Mouse (Mus musculus): ENCODE data around the gene Susd3. TPM values are rescaled to one million over a fixed set of nuclear protein-coding genes. Genes with fewer than 3 reads are reported as not detected.

Gene Susd3
- polyA plus RNA-seq, 1 experiment from 2014 or later, result 34.5 TPM

- no peaks in the 10 kb centered on the region for H3K9me3 ChIP-seq (ENCODE audit: low read length)
- H3K27ac ChIP-seq (ENCODE audit: low read length), result peak overlapping the region; percentile 51
- H3K36me3 ChIP-seq (ENCODE audit: insufficient read depth, low read length), result no peaks in the 10 kb centered on the region
- ATAC-seq (ENCODE audit: low FRiP score, low TSS enrichment), result peak; percentile 73
- H3K27me3 ChIP-seq (ENCODE audit: insufficient read depth, low read length), result no peaks in the 10 kb centered on the region
- H3K9ac ChIP-seq (replicated peaks; ENCODE audit: low read length), result peak overlapping the region; percentile 81
- H3K4me2 ChIP-seq (replicated peaks; ENCODE audit: low read depth, low read length), result peak overlapping the region; percentile 57
- H3K4me1 ChIP-seq (ENCODE audit: insufficient read depth, low read length), result peaks cover 22% of the 10 kb centered on the region
- H3K4me3 ChIP-seq (ENCODE audit: low read length), result peak overlapping the region; percentile 81
- 3% methylated on average over 17 of the region's 17 CpGs for WGBS
Observed at GRCm38 (mm10) chr13:49216220-49216552, 32.3 kb downstream of the Susd3 start.

GRCm38 (mm10) chr13:49215504-49216219, 32.8 kb downstream of the Susd3 start, which contains the start of gene Card19:
TSS of gene Card19 (minus strand) at chr13:49216037.
- Histone ChIP-seq H3K9me3 (ENCODE audit: low read length) (no peaks in the 10 kb centered on the region), H3K4me2 (replicated peaks; ENCODE audit: low read depth, low read length) (peak within 1 kb of the TSS; percentile 57), H3K36me3 (ENCODE audit: insufficient read depth, low read length) (no peaks in the 10 kb centered on the region), H3K9ac (replicated peaks; ENCODE audit: low read length) (peak within 1 kb of the TSS; percentile 81), H3K4me3 (ENCODE audit: low read length) (peak within 1 kb of the TSS; percentile 81), H3K27ac (ENCODE audit: low read length) (peak within 1 kb of the TSS; percentile 54), H3K27me3 (ENCODE audit: insufficient read depth, low read length) (no peaks in the 10 kb centered on the region), H3K4me1 (ENCODE audit: insufficient read depth, low read length) (peaks cover 22% of the 10 kb centered on the region)
- peak; percentile 92 for ATAC-seq (ENCODE audit: low FRiP score, low TSS enrichment)
- under 1% methylated on average over 54 of the region's 78 CpGs for WGBS

GRCm38 (mm10) chr13:49215128-49215503, 33.4 kb downstream of the Susd3 start:
- peak overlapping the region; percentile 81 for H3K4me3 ChIP-seq (ENCODE audit: low read length)
- peak overlapping the region; percentile 57 for H3K4me2 ChIP-seq (replicated peaks; ENCODE audit: low read depth, low read length)
- no peaks in the 10 kb centered on the region for H3K36me3 ChIP-seq (ENCODE audit: insufficient read depth, low read length)
- H3K9ac ChIP-seq (replicated peaks; ENCODE audit: low read length), result peak overlapping the region; percentile 81
- H3K4me1 ChIP-seq (ENCODE audit: insufficient read depth, low read length), result peaks cover 22% of the 10 kb centered on the region
- ATAC-seq (ENCODE audit: low FRiP score, low TSS enrichment), result no peak
- no peaks in the 10 kb centered on the region for H3K27me3 ChIP-seq (ENCODE audit: insufficient read depth, low read length)
- 10% methylated on average over 5 of the region's 5 CpGs for WGBS
- no peaks in the 10 kb centered on the region for H3K9me3 ChIP-seq (ENCODE audit: low read length)
- H3K27ac ChIP-seq (ENCODE audit: low read length), result no peak overlapping the region

- H3K27ac ChIP-seq (ENCODE audit: low read length), result no peak overlapping the region
- H3K27me3 ChIP-seq (ENCODE audit: insufficient read depth, low read length), result no peaks in the 10 kb centered on the region
- H3K9me3 ChIP-seq (ENCODE audit: low read length), result no peaks in the 10 kb centered on the region
- WGBS, result 85% methylated on average over 3 of the region's 3 CpGs
- peaks cover 22% of the 10 kb centered on the region for H3K4me1 ChIP-seq (ENCODE audit: insufficient read depth, low read length)
- H3K9ac ChIP-seq (replicated peaks; ENCODE audit: low read length), result no peak overlapping the region
- H3K36me3 ChIP-seq (ENCODE audit: insufficient read depth, low read length), result no peaks in the 10 kb centered on the region
- no peak overlapping the region for H3K4me3 ChIP-seq (ENCODE audit: low read length)
- H3K4me2 ChIP-seq (replicated peaks; ENCODE audit: low read depth, low read length), result no peak overlapping the region
- ATAC-seq (ENCODE audit: low FRiP score, low TSS enrichment), result no peak
Observed at GRCm38 (mm10) chr13:49214454-49214853, 34.1 kb downstream of the Susd3 start.

- Histone ChIP-seq H3K36me3 (ENCODE audit: insufficient read depth, low read length) (no peaks in the 10 kb centered on the region), H3K4me2 (replicated peaks; ENCODE audit: low read depth, low read length) (no peak overlapping the region), H3K9me3 (ENCODE audit: low read length) (no peaks in the 10 kb centered on the region), H3K4me1 (ENCODE audit: insufficient read depth, low read length) (peaks cover 22% of the 10 kb centered on the region), H3K27me3 (ENCODE audit: insufficient read depth, low read length) (no peaks in the 10 kb centered on the region), H3K9ac (replicated peaks; ENCODE audit: low read length) (no peak overlapping the region), H3K4me3 (ENCODE audit: low read length) (no peak overlapping the region), H3K27ac (ENCODE audit: low read length) (no peak overlapping the region)
- WGBS, result 67% methylated on average over 4 of the region's 4 CpGs
- no peak for ATAC-seq (ENCODE audit: low FRiP score, low TSS enrichment)
Observed at GRCm38 (mm10) chr13:49213531-49213932, 35.0 kb downstream of the Susd3 start.

- Histone ChIP-seq H3K9me3 (ENCODE audit: low read length) (no peaks in the 10 kb centered on the region), H3K27ac (ENCODE audit: low read length) (no peak overlapping the region), H3K4me1 (ENCODE audit: insufficient read depth, low read length) (peaks cover 22% of the 10 kb centered on the region), H3K4me3 (ENCODE audit: low read length) (no peak overlapping the region), H3K9ac (replicated peaks; ENCODE audit: low read length) (no peak overlapping the region), H3K36me3 (ENCODE audit: insufficient read depth, low read length) (no peaks in the 10 kb centered on the region), H3K4me2 (replicated peaks; ENCODE audit: low read depth, low read length) (no peak overlapping the region), H3K27me3 (ENCODE audit: insufficient read depth, low read length) (no peaks in the 10 kb centered on the region)
- no peak for ATAC-seq (ENCODE audit: low FRiP score, low TSS enrichment)
- 84% methylated on average over 4 of the region's 4 CpGs for WGBS
Observed at GRCm38 (mm10) chr13:49212711-49213500, 35.6 kb downstream of the Susd3 start.

GRCm38 (mm10) chr13:49209306-49209705, 39.2 kb downstream of the Susd3 start:
- Histone ChIP-seq H3K4me3 (ENCODE audit: low read length) (no peak overlapping the region), H3K36me3 (ENCODE audit: insufficient read depth, low read length) (no peaks in the 10 kb centered on the region), H3K9me3 (ENCODE audit: low read length) (no peaks in the 10 kb centered on the region), H3K27ac (ENCODE audit: low read length) (no peak overlapping the region), H3K4me2 (replicated peaks; ENCODE audit: low read depth, low read length) (no peak overlapping the region), H3K4me1 (ENCODE audit: insufficient read depth, low read length) (peaks cover 7% of the 10 kb centered on the region; the same call in 1 of the 2 replicates), H3K27me3 (ENCODE audit: insufficient read depth, low read length) (no peaks in the 10 kb centered on the region), H3K9ac (replicated peaks; ENCODE audit: low read length) (no peak overlapping the region)
- 63% methylated on average over 7 of the region's 7 CpGs for WGBS
- ATAC-seq (ENCODE audit: low FRiP score, low TSS enrichment), result no peak

- H3K4me1 ChIP-seq (ENCODE audit: insufficient read depth, low read length), result no peaks in the 10 kb centered on the region
- no peaks in the 10 kb centered on the region; the same call in 1 of the 2 replicates for H3K36me3 ChIP-seq (ENCODE audit: insufficient read depth, low read length)
- H3K27me3 ChIP-seq (ENCODE audit: insufficient read depth, low read length), result no peaks in the 10 kb centered on the region
- H3K4me3 ChIP-seq (ENCODE audit: low read length), result no peak overlapping the region
- WGBS, result 94% methylated on average over 2 of the region's 2 CpGs
- H3K9ac ChIP-seq (replicated peaks; ENCODE audit: low read length), result no peak overlapping the region
- H3K9me3 ChIP-seq (ENCODE audit: low read length), result no peaks in the 10 kb centered on the region
- ATAC-seq (ENCODE audit: low FRiP score, low TSS enrichment), result no peak
- H3K27ac ChIP-seq (ENCODE audit: low read length), result no peak overlapping the region
- no peak overlapping the region for H3K4me2 ChIP-seq (replicated peaks; ENCODE audit: low read depth, low read length)
Observed at GRCm38 (mm10) chr13:49206341-49206740, 42.2 kb downstream of the Susd3 start.

- no peaks in the 10 kb centered on the region for H3K27me3 ChIP-seq (ENCODE audit: insufficient read depth, low read length)
- H3K4me3 ChIP-seq (ENCODE audit: low read length), result no peak overlapping the region
- no peaks in the 10 kb centered on the region; the same call in 1 of the 2 replicates for H3K36me3 ChIP-seq (ENCODE audit: insufficient read depth, low read length)
- no peaks in the 10 kb centered on the region for H3K4me1 ChIP-seq (ENCODE audit: insufficient read depth, low read length)
- H3K9ac ChIP-seq (replicated peaks; ENCODE audit: low read length), result no peak overlapping the region
- peak; percentile 33; the same call in 1 of the 2 replicates for ATAC-seq (ENCODE audit: low FRiP score, low TSS enrichment)
- no peak overlapping the region for H3K27ac ChIP-seq (ENCODE audit: low read length)
- 35% methylated on average over 13 of the region's 13 CpGs for WGBS
- H3K4me2 ChIP-seq (replicated peaks; ENCODE audit: low read depth, low read length), result no peak overlapping the region
- H3K9me3 ChIP-seq (ENCODE audit: low read length), result no peaks in the 10 kb centered on the region
Observed at GRCm38 (mm10) chr13:49205381-49205998, 43.0 kb downstream of the Susd3 start.
